Mouse (Mus musculus): ENCODE measurements around the gene Gm45717. TPM values are rescaled to one million over a fixed set of nuclear protein-coding genes. Genes with fewer than 3 reads are reported as not detected.

Gm45717 gene
- polyA plus RNA-seq, 1 experiment = not detected

DNA sequence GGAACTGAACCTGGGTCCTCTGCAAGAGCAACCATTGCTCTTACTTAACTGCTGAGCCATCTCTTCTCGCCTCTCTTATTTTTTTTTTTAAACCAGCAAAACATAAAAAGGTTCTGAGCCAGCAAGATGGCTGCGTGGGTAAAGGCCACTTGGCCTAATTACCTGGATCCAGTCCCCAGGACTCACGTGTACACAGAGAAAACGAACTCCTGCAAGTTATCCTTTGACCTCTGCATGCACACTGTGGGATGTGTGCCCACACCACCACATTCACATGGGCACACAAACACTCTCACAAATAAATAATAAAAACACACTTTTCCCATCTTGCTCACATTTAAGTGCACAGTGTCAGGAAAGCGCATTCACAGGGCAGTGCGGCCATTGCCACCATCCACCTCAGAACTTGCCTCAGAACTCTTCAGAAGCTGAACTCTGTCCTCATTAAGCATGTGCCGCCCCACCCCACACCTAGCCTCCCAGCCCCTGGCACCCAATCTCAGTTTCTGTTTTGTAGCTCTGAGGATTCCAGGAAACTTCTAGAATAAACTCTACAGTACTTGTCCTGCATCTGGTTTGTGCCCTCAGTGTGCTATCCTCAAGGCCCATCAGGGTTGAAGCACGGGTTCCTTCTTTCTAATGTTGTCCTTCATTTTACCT is 41.6 kb downstream of the Gm45717 start:
- WGBS = 80% methylated on average over 8 of the region's 8 CpGs
- TF ChIP-seq CTCF (IDR thresholded peaks at IDR 0.05; ENCODE audit: control insufficient read depth, insufficient read depth, low read length) = no peak
- TF ChIP-seq POLR2A (IDR thresholded peaks at IDR 0.05; ENCODE audit: borderline replicate concordance, control insufficient read depth, low read depth, low read length) = no peak
- H3K4me3 ChIP-seq (replicated peaks; ENCODE audit: control insufficient read depth, low read depth, low read length) = no peak overlapping the region
- no peaks in the 10 kb centered on the region for H3K4me1 ChIP-seq (ENCODE audit: control insufficient read depth, insufficient read depth, low read length)
- no peak overlapping the region for H3K27ac ChIP-seq (ENCODE audit: control insufficient read depth, insufficient read depth, low read depth, low read length, poor library complexity)

DNA sequence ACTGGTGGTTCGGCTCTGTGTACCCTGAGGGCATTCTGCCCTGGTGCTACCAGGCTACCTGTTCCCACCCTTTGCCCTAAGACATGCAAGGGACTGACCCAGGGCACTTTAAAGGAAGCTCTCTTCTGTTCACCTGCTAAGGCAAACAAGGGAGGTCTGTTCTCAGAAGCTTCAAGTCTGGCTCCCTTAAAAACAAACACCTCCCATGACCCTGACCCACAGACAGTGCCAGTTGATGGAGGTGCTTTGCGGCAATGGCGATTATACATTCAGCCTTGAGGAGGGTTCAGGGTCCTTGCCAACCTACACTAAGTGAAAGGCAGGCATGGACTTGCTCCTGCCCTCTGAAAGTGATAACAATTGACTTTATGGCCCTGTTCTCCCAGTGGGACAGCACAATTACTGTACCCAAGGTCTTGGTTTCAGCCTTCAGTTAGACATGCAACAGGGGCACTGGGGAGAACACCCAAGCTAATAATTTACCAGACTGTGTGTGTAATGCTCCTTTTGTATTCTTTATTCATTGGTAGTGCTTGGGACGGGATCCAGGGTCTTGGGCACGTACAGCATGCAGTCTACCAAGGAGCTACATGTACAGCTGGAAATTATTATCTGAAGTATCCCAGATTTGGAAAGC is 42.8 kb downstream of the Gm45717 start:
- TF ChIP-seq CTCF (IDR thresholded peaks at IDR 0.05; ENCODE audit: control insufficient read depth, insufficient read depth, low read length) = no peak
- no peak for TF ChIP-seq POLR2A (IDR thresholded peaks at IDR 0.05; ENCODE audit: borderline replicate concordance, control insufficient read depth, low read depth, low read length)
- Histone ChIP-seq H3K4me1 (ENCODE audit: control insufficient read depth, insufficient read depth, low read length) (no peaks in the 10 kb centered on the region), H3K4me3 (replicated peaks; ENCODE audit: control insufficient read depth, low read depth, low read length) (no peak overlapping the region), H3K27ac (ENCODE audit: control insufficient read depth, insufficient read depth, low read depth, low read length, poor library complexity) (no peak overlapping the region)
- WGBS = 87% methylated on average over 5 of the region's 5 CpGs

DNA sequence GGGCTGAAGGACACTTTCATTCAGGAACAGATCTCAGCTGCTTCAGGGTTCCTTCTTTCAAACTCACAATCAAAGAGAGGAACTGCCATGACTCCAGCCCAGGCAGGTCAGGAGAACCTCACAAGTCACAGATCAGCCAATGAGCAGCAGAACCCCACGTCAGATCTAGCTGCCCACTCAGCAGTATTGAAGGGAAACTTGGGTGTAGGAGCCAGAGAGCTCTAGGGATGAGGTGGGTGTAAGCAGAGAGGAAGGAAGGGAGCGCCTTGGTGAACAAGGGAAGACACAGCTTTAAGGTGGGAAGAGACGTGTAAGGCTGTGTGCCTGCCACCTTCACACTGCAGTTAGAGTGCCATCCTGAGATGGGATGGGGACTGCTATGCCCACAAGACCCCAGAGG is 43.4 kb downstream of the Gm45717 start:
- Histone ChIP-seq H3K27ac (ENCODE audit: control insufficient read depth, insufficient read depth, low read depth, low read length, poor library complexity) (no peak overlapping the region), H3K4me3 (replicated peaks; ENCODE audit: control insufficient read depth, low read depth, low read length) (no peak overlapping the region), H3K4me1 (ENCODE audit: control insufficient read depth, insufficient read depth, low read length) (no peaks in the 10 kb centered on the region)
- no peak for TF ChIP-seq POLR2A (IDR thresholded peaks at IDR 0.05; ENCODE audit: borderline replicate concordance, control insufficient read depth, low read depth, low read length)
- no peak for TF ChIP-seq CTCF (IDR thresholded peaks at IDR 0.05; ENCODE audit: control insufficient read depth, insufficient read depth, low read length)
- WGBS = 54% methylated on average over 3 of the region's 3 CpGs

DNA sequence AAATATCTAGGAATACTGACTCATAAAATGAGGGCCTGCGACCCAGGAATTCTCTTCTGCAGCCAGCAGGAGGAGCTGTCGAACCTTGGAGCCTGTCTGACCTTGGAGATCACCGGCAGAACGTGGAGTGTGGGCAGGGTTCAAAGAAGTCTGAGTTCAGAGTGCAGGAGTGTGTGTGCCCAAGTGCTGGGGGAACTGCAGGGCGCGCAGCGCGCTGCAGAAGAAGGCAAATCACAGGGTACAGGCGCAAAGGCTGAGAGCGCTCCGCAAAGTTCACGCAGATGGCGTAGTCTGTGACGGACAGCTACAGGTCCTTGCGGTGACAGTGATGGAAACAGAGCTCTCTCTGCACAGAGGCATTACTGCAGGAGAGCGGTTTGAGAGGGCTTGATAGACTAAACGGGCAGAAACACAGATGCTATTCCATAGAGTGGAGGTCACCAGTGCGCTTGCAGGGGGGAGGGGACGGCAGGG is 47.1 kb downstream of the Gm45717 start:
- WGBS = 3% methylated on average over 19 of the region's 19 CpGs
- TF ChIP-seq CTCF (IDR thresholded peaks at IDR 0.05; ENCODE audit: control insufficient read depth, insufficient read depth, low read length) (peak; percentile 89), POLR2A (IDR thresholded peaks at IDR 0.05; ENCODE audit: borderline replicate concordance, control insufficient read depth, low read depth, low read length) (no peak)
- H3K27ac ChIP-seq (ENCODE audit: control insufficient read depth, insufficient read depth, low read depth, low read length, poor library complexity) = no peak overlapping the region
- no peaks in the 10 kb centered on the region for H3K4me1 ChIP-seq (ENCODE audit: control insufficient read depth, insufficient read depth, low read length)
- H3K4me3 ChIP-seq (replicated peaks; ENCODE audit: control insufficient read depth, low read depth, low read length) = peak overlapping the region; percentile 0

DNA sequence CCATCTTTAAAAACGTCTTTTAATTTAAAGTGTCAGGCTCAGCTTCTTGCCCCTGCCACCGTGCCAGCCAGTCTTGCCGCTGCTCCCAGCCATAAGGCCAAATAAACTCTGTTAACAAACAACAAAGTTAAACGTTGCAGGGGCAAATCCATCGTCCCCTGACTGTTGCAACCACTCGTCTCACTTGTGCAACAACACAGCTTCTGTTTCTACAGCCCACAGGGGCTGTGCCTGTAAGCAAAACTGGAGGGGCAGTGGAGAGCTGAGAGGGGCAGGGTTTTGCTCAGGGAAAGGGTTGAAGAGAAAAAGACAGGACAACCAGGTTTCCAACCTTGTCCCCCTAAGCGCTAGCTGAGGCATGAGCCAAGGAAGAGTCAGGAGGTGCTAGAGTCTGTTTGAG is 47.6 kb downstream of the Gm45717 start:
- H3K27ac ChIP-seq (ENCODE audit: control insufficient read depth, insufficient read depth, low read depth, low read length, poor library complexity) = no peak overlapping the region
- no peak overlapping the region for H3K4me3 ChIP-seq (replicated peaks; ENCODE audit: control insufficient read depth, low read depth, low read length)
- no peaks in the 10 kb centered on the region for H3K4me1 ChIP-seq (ENCODE audit: control insufficient read depth, insufficient read depth, low read length)
- TF ChIP-seq POLR2A (IDR thresholded peaks at IDR 0.05; ENCODE audit: borderline replicate concordance, control insufficient read depth, low read depth, low read length) (no peak), CTCF (IDR thresholded peaks at IDR 0.05; ENCODE audit: control insufficient read depth, insufficient read depth, low read length) (no peak)
- WGBS = 44% methylated on average over 7 of the region's 7 CpGs

DNA sequence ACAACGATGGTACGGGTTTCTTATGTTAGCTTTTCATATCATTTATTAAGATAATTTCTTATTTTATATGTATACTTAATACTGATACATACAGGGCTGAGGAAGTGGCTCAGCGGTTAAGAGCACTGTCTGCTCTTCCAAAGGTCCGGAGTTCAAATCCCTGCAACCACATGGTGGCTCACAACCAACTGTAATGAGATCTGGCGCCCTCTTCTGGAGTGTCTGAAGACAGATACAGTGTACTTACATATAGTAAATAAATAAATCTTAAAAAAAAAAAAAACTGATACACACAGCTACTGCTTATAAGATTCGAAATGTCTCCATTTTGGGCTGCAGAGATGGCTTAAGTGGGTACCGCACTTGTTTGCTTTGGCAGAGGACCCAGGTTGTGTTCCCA is 48.0 kb downstream of the Gm45717 start:
- H3K4me1 ChIP-seq (ENCODE audit: control insufficient read depth, insufficient read depth, low read length) = no peaks in the 10 kb centered on the region
- TF ChIP-seq CTCF (IDR thresholded peaks at IDR 0.05; ENCODE audit: control insufficient read depth, insufficient read depth, low read length) (0 out of 2 replicates have a peak, but pooled peaks have one; percentile 4), POLR2A (IDR thresholded peaks at IDR 0.05; ENCODE audit: borderline replicate concordance, control insufficient read depth, low read depth, low read length) (no peak)
- H3K27ac ChIP-seq (ENCODE audit: control insufficient read depth, insufficient read depth, low read depth, low read length, poor library complexity) = no peak overlapping the region
- H3K4me3 ChIP-seq (replicated peaks; ENCODE audit: control insufficient read depth, low read depth, low read length) = no peak overlapping the region
- WGBS = 85% methylated on average over 7 of the region's 7 CpGs

DNA sequence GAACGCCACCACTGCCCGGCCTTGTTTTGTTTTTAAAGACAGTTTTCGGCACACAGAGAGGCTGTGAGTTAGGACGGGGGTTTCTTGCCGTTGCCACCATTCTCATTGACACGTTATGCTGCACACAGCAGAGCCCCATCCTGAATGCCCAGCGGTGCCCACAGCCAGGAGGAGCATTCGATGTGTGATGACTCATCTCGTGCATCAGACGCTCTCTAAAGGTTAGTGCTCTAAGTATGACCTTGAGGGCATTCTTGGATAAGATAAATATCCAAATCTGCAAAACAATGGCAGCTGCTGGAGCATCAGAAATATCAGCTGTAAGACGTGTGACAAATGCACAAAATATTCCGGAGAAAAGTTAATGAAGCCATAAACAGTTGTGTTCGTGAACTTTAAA is 48.6 kb downstream of the Gm45717 start:
- Histone ChIP-seq H3K4me3 (replicated peaks; ENCODE audit: control insufficient read depth, low read depth, low read length) (no peak overlapping the region), H3K27ac (ENCODE audit: control insufficient read depth, insufficient read depth, low read depth, low read length, poor library complexity) (no peak overlapping the region), H3K4me1 (ENCODE audit: control insufficient read depth, insufficient read depth, low read length) (no peaks in the 10 kb centered on the region)
- no peak for TF ChIP-seq POLR2A (IDR thresholded peaks at IDR 0.05; ENCODE audit: borderline replicate concordance, control insufficient read depth, low read depth, low read length)
- TF ChIP-seq CTCF (IDR thresholded peaks at IDR 0.05; ENCODE audit: control insufficient read depth, insufficient read depth, low read length) = no peak
- 82% methylated on average over 13 of the region's 13 CpGs for WGBS

DNA sequence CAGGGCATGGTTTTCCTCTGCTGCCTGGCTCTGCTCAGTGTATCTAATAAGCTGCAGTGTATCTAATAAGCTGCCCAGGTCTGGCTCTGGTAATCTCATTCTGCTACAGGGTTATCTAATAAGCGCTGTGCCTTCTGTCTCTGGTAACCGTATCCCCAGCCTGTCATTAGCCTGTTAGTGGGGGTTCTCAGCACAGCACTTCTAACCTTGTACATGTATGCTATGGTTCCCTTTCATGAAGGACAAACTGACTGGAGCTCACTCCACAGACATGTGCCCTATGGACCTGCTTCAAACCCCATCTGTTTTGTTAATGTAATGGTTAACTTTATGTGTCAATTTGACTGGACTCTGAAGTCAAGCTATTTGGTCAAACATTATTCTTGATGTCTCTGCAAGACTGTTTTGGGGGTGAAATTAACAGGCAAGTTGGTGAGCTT is 50.1 kb downstream of the Gm45717 start:
- TF ChIP-seq POLR2A (IDR thresholded peaks at IDR 0.05; ENCODE audit: borderline replicate concordance, control insufficient read depth, low read depth, low read length) (no peak), CTCF (IDR thresholded peaks at IDR 0.05; ENCODE audit: control insufficient read depth, insufficient read depth, low read length) (no peak)
- H3K4me3 ChIP-seq (replicated peaks; ENCODE audit: control insufficient read depth, low read depth, low read length) = no peak overlapping the region
- 62% methylated on average over 2 of the region's 2 CpGs for WGBS
- no peaks in the 10 kb centered on the region for H3K4me1 ChIP-seq (ENCODE audit: control insufficient read depth, insufficient read depth, low read length)
- no peak overlapping the region for H3K27ac ChIP-seq (ENCODE audit: control insufficient read depth, insufficient read depth, low read depth, low read length, poor library complexity)
